Mouse (Mus musculus): ENCODE measurements around the gene Cyp2j7. TPM values are rescaled to one million over a fixed set of nuclear protein-coding genes. Genes with fewer than 3 reads are reported as not detected.

The Cyp2j7 gene
- polyA plus RNA-seq, 1 experiment from 2014 or later = not detected

Other genes starting within 250 kb of the Cyp2j7 start
- not detected in 2 replicates for gene Cyp2j13, start 159.1 kb downstream of the Cyp2j7 start, polyA plus RNA-seq (2015; fragmentation: Nextera tagmentation; extraction: Ambion mirVana)
- gene Cyp2j12, start 95.5 kb downstream of the Cyp2j7 start, polyA plus RNA-seq (2015; fragmentation: Nextera tagmentation; extraction: Ambion mirVana) = not detected in 2 replicates
- not detected in 2 replicates for gene Cyp2j11, start 112.0 kb upstream of the Cyp2j7 start, polyA plus RNA-seq (2015; fragmentation: Nextera tagmentation; extraction: Ambion mirVana)